Mouse (Mus musculus): ENCODE results near the gene Dnaja2. TPM values are rescaled to one million over a fixed set of nuclear protein-coding genes. Genes with fewer than 3 reads are reported as not detected.

Gene Dnaja2
- 100 to 1,000 TPM; 185 to 251 (median 205) TPM for total RNA-seq (2022)

- peak; percentile 81 to 88 for DNase-seq (ENCODE audit: low spot score in 2 of 2)
Measured at GRCm38 (mm10) chr8:85555181-85556145, at the start of gene Dnaja2. TSS of gene Dnaja2 (minus strand) at chr8:85555344.

- DNase-seq (ENCODE audit: low spot score in 2 of 2): no peak
Measured at GRCm38 (mm10) chr8:85604201-85604600, 49.1 kb upstream of the Dnaja2 start.

- DNase-seq (ENCODE audit: low spot score in 2 of 2): peak; percentile 16 to 19
Measured at GRCm38 (mm10) chr8:85603203-85603895, 48.2 kb upstream of the Dnaja2 start.

GRCm38 (mm10) chr8:85602737-85603136, 47.6 kb upstream of the Dnaja2 start:
- DNase-seq (ENCODE audit: low spot score in 2 of 2): no peak

GRCm38 (mm10) chr8:85601741-85602140, 46.6 kb upstream of the Dnaja2 start:
- DNase-seq (ENCODE audit: low spot score in 2 of 2): no peak

DNA sequence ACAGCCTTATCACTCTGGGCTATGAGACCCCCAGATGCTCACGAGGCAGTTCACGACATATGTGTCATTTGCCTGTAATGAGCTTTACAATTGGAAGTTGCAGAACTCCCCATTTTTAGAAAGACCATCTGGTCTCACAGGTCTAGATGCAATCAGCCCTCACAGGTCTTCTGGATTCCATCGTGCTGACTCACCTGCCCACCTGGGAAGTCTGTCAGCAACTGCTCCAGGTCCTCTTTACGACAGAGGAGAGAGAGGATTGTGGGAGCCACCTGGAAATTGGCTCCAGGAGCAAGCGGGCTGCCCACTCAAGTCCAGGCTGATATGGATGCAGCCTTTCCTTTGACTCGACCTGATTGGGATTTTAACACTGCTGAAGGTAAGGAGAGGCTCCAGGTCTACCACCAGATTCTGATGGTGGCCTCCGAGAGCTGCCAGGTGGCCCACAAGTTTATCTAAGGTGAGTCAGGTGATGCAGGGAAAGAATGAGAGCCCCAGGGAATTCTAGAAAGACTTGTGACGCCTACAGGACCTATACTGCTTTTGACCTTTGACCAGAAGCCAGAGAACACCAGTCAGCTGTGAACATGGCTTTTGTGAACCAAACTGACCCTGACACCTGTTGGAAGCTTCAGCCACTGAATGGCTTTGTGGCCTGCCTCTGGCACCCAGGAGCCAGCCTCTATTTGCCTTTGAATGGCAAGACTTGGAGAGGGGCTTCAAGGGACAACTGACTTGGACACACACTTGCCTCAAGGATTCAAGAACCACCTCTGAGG, 42.5 kb upstream of the Dnaja2 start:
- no peak for DNase-seq (ENCODE audit: low spot score in 2 of 2)

- DNase-seq (ENCODE audit: low spot score in 2 of 2): no peak
Measured at GRCm38 (mm10) chr8:85595391-85595790, 40.2 kb upstream of the Dnaja2 start.

DNA sequence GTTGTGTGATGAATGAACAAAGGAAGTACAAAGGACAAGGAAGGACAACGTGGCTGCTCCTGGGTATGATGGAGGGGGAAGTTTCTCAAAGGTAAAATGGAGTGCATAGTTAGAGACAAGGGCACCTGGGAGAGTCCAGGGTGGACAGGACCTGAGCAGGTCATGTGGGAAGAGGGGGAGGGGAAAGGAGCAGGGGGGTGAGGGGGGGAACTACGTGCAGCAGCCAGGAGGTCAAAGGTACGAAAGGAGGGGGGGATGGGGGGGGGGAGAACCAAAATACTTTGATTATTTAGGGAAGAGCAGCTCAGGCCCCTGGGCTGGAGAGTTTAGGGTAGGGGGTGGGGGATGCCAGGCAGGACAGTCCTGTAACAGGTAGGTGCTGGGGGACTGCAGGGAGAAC, 39.8 kb upstream of the Dnaja2 start:
- no peak for DNase-seq (ENCODE audit: low spot score in 2 of 2)

DNA sequence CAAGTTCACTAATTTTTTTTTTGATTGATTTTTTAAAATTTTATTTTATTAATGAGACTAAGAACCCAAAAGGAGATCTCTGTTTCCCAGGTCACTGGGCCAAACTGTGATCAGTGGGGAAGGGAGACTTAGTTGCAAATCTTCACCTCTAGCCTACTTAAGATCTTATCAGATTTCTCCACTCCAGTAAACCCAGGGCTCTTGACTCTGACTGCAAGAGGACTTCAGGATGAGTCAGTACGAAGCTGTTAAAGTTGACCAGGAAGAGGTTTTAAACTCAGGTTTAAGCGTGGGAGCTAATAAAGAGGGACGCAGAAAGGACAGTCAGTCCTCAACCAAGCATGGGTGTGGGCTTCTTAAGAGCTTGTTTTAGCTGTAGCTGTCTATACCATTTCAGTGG, 38.2 kb upstream of the Dnaja2 start:
- DNase-seq (ENCODE audit: low spot score in 2 of 2): no peak

DNA sequence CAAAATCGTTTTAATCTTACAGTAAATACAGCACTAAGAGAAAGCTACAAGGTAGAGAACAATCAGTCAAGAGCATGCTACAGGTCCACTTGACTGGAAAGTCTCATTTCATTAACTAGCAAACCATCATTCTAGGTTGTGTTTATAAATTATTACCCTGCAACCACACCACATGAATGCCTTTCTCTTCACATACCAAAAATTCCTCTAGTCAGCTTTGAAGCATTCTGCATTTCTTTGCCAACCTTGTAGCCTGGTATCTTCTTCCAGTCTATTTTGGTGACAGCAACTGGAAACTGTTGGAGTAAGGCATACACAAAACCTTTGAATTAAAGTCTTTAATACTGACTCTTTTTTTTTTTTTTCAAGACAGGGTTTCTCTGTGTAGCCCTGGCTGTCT, 36.4 kb upstream of the Dnaja2 start:
- DNase-seq (ENCODE audit: low spot score in 2 of 2): no peak

DNA sequence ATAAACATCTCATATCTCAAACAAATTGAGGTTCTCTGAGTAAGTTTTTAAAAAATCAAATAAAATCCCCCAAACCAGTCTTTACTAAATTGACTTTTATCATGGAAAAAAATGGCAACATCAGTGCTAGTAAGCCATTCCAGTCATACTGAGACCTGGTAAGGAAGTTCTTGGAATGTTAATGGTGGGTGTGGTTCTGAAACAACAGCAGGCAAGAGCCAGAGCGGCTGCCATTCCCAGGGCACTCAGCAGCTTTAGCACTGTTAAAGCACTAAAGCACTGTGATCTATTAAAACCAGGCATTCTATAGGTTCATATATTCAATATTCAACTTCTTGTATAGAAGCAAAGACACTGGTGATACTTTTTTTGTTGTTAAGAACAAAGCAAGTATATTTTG, 35.1 kb upstream of the Dnaja2 start:
- DNase-seq (ENCODE audit: low spot score in 2 of 2): no peak

GRCm38 (mm10) chr8:85588596-85588995, 33.5 kb upstream of the Dnaja2 start:
- peak in 1 of 2 experiments; percentile 6 for DNase-seq (ENCODE audit: low spot score in 2 of 2)

- no peak for DNase-seq (ENCODE audit: low spot score in 2 of 2)
Measured at GRCm38 (mm10) chr8:85577666-85578065, 22.5 kb upstream of the Dnaja2 start.

DNA sequence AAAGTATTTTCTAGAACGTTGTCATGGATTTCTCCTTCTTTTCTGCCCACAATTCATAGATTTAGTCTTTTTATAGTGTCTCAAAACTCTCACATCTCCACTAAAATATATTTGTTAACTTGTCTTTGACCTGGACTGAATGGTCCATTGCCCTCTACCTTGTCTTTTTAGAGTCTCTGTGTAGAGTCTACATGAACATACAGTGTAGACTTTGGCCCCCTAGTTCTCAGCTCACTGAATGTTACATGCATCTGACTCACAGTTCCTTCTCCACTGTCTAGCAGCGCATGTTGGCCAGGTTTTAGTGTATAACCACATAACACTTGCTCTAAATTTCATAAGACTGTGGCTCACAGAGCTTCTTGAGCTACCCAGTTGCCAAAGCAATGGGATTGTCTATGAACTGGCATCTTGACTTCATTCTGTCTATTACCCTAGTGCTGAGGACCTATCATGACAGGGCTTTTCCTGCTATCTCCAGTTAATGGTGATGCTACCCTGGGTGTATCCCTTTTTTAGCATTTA, 18.9 kb upstream of the Dnaja2 start:
- DNase-seq (ENCODE audit: low spot score in 2 of 2): no peak

GRCm38 (mm10) chr8:85570466-85570865, 15.3 kb upstream of the Dnaja2 start:
- no peak for DNase-seq (ENCODE audit: low spot score in 2 of 2)

DNA sequence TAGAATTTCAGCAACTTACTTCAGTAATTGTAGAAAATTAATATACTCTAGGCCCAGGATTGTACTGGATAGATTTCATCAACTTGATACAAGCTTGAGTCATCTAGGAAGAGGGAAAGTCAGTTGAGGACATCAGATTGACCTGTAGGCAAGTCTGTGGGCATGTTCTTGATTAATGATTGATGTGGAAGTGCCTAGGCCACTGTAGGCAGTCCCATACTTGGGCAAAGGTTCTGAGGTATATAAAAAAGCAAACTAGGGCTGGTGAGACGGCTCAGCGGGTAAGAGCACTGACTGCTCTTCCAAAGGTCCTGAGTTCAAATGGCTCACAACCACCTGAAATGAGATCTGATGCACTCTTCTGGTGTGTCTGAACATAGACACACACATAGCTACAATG, 12.7 kb upstream of the Dnaja2 start:
- DNase-seq (ENCODE audit: low spot score in 2 of 2): no peak

DNA sequence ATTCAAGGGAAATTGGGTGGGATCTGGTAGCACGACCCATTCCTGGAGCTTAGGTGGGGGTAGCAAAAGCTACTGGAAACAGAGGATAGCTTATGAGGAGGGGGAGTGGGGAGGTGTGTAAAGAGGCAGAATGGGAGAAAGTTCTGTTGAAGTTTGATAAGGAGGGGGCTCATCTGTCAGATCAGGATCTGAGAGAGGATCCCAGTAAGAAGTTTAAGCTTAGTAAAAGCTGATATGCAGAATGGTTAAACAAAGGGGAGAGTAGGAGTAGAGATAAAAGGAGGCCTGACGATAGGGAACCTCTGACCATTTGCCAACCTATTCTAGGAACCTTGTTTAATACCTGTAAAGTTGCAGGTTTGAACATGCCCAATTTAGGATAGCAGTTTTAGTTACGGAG, 10.0 kb upstream of the Dnaja2 start:
- DNase-seq (ENCODE audit: low spot score in 2 of 2): no peak

- no peak for DNase-seq (ENCODE audit: low spot score in 2 of 2)
Measured at GRCm38 (mm10) chr8:85563336-85563735, 8.2 kb upstream of the Dnaja2 start.

GRCm38 (mm10) chr8:85559966-85560365, 4.8 kb upstream of the Dnaja2 start:
- DNase-seq (ENCODE audit: low spot score in 2 of 2): no peak

- DNase-seq (ENCODE audit: low spot score in 2 of 2): no peak
Measured at GRCm38 (mm10) chr8:85559201-85559600, 4.1 kb upstream of the Dnaja2 start.

GRCm38 (mm10) chr8:85557601-85557986, 2.5 kb upstream of the Dnaja2 start:
- no peak for DNase-seq (ENCODE audit: low spot score in 2 of 2)
